Mouse (Mus musculus): Measurements from ENCODE around the gene Rpl15.
"Not testable (repeated sequence)": the region's sequence is repeated elsewhere in the genome, so short reads cannot be mapped to it uniquely, and the experiment has no call there.

Gene Rpl15

DNA sequence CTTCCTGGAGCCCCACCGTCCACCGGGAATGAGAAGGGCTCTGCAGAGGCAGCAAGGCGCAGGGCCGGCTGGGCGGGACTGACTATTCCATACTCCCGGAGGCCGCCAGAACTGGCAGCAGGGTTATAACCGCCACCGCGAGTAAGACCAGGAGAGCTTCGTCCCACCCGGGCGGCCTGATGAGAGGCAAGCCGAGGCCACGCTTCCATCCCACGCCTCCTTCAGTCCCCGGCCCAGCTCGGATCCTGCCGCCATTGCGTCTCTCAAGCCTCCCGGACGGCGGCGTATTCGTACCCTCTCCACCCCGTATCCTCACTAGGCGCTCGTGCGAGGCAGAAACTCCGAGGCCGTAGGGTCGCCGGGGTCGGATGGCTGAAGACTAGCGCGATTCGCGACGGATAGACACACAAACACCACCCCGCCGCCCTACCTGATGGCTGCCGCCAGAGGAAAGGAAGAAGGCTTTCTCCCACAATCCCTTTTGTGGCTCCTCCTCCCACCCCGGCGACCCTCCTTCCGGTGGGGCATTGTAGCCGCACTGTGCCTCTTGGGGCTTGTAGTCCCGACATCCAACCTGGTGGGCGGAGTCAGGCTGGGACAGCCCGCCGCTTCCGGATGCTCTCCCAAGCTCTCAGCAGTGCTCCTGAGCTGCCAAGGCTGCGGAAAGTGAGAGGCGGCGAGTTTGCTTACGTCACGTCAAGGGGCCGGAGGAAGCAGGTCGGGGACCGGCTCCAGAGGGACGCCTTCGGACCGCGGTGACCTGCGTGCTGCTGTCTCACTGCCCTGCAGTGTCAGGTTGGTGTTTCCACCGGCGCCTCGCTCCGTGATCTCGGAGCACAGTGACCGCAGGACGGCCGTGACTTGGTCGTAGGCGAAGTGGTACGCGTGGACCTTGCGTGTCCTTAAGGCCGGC is at the start of gene Rpl15, which contains the start of gene Nkiras1:
Gene Rpl15 (minus strand): TSS at position 863 of the 913 bp plus-strand sequence.
Gene Nkiras1 (plus strand): TSS at position 608 of the 913 bp plus-strand sequence.
- DNase-seq (ENCODE audit: extremely low read depth, low read depth) = peak; percentile 96

DNA sequence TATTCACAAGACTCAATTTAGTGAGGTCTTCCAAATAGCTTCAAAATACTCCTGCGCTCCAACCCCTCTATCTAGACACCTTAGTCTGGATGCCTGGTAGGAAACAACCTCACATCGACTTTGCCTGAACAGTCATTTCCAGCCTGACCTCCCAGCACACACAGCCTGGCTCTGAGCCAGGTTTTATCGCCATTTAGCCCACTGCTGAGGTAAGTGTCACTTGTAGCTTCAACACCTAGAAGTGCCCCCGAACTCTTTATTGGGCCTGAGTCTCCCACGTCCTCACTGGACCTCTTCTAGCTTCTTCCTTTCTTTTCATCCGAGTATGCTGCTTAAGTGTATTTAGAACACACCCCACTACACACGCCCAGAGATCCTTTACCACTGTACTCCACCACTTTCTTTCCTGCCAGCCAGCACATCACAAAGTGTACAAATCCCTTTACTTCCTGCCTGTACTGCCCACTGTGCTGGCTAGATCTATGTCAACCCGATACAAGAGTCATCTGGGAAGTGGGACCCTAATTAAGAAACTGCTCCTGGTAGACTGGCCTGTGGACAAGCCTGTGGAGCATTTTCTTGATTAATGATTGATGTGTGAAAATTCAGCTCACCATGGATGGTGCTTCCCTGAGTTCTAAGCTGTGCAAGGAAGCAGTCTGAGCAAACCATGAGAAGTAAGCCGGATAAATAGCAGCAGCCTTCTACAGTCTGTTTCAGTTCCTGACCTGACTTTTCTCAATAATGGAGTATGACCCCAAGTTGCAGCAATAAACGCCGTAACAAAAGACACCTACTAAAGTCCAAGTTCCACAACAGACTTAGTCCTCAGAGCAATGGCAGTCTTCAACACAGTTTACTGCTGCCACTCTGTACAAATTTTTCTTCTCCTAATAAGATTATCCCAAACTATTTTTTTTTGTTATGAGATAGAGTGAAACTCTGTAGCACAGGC is 46.5 kb upstream of the Rpl15 start:
- DNase-seq (ENCODE audit: extremely low read depth, low read depth) = no peak

DNA sequence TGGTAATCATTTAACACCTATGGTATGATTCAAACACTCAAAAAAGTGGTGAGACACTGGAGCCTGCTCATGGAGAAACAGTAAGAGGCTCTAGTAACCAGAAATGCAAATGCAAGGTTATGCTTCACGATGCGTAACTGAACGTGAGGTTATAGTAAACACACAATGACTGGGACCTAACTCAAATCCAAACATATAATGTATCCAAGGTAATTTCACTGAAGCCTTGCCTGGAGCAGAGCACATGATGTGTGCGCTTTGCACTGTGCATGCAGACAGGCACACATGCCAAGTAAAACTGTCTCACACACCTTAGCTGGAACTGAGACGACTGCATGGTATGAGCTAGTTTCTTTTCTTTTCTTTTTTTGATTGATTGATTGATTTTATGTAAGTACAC is 33.0 kb upstream of the Rpl15 start:
- no peak for DNase-seq (ENCODE audit: extremely low read depth, low read depth)

DNA sequence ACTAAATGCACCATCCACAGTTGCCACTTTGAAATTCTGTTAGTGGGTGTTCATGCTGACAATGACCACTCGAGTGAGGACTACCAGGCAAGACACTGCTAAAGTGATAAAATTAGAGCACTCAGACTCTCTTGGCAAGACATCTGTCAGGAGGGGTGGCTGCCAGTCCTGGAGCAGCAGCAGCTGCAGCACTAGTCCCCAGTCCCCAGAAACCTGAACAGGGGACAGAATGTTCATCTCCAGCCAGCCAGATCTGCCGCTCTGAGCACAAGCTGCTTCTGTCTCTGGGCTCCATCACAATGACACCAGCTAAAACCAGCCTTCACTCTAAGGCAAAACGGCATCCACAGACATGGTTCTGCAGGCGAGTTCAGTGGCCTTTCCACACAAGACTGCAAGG is 32.1 kb upstream of the Rpl15 start:
- DNase-seq (ENCODE audit: extremely low read depth, low read depth) = no peak

DNA sequence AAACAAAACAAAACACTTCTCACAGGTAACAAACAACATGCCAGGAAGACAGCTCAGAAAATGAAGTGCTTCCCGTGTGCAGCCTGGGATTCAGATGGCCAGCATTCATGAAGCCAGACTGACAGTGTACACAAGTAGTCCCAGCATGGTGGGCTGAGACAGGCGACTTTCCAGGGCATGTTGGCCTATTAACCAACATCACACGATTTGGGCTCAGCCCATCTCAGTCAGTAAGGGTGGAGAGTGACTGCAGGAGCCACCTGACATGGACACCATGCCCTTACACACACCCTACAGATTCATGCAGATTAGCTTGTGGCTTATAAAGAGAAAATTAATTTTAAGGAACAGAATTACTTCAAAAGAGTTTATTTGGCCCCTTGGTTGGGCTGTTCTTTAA is 31.6 kb upstream of the Rpl15 start:
- DNase-seq (ENCODE audit: extremely low read depth, low read depth) = no peak

DNA sequence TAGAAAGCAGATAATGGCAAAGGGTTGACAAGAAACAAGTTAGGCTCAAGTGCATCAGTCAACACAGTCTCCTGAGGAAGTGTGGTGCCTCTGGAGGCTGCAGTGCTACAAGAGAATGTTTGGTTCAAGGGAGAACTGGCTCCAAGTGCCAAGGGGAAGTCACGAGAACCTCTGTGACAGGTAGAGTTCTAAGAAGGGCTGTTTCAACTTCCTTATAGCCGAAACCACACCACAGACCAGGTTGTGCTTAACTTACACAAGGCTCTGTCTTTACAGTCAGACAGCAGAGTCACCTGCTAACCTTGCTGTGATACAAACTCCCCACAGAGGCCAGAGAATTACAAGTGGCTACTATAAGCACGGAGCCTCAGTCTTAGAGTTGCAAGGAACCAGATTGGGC is 30.4 kb upstream of the Rpl15 start:
- DNase-seq (ENCODE audit: extremely low read depth, low read depth) = peak; percentile 54

DNA sequence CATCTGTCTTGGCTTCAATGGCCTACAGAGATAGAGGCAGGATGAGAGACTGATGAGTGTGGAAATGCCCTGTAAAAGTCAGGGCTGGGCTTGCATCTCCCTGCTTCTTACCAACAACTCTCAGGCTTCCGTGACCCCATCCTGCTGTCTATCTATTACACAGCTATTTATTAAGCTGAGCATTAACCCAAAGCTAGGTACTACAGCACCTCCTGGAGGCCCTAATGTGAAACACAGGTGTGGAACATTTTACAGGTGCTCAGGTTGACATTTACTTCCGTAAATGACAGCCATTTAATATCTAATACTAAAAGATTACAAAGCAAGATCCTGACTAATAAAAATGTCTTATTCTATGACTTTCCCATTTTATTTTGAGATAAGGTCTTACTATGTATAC is 29.5 kb upstream of the Rpl15 start:
- DNase-seq (ENCODE audit: extremely low read depth, low read depth) = no peak

DNA sequence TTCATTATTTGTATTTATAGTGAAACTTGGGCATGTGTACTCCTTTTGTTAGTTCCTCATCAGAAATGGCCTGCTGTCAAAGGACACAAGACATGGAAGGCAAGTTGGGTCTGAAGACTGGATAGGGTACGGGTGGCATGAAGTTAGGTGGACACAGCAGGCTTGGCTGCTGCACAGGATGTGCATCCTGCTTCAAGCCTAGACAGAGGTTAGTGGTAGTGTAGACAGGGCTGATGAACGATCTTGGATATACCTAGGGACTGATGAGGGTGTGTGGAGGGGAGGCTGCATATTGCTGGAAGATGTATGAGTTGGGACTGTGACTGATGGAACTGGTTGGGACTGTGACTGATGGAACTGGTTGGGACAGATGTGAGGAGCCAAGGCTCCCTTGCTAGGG is 27.7 kb upstream of the Rpl15 start:
- no peak for DNase-seq (ENCODE audit: extremely low read depth, low read depth)

DNA sequence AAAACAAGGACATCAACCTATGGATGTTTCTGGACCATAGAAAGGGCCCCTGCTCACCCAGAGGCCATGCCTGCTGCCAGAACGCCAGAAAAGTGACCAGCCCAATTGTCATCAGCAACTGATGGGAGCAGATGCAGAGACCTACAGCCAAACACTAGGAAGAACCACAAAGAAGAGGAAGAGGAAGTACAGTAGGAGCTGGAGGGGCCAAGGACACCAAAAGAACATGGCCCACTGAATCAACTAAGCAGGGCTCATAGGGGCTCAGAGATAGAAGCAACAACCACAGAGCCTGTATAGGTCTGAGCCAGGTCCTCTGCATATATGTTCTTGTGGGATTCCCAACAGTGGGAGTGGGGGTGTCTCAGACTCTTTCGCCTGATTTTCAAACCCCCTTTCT is 26.2 kb upstream of the Rpl15 start:
- DNase-seq (ENCODE audit: extremely low read depth, low read depth) = peak; percentile 33

DNA sequence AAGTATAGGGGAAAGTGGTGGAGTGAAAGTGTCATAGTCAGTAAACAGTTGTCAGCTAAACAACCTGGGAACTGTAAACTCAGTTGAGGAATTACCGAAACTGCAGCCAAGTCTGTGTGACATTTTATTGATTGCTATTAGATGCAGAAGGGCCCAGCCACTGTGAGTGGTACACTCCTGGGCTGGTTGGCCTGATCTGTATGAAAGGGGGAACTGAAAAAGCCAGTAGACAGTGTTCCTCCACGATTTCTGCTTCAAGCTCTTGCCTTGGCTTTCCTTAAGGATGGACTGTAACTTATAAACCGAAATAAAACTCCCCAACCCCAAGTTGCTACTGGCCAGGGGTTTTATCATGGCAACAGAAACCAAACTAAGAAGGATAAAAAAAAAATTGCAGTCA is 21.4 kb upstream of the Rpl15 start:
- no peak for DNase-seq (ENCODE audit: extremely low read depth, low read depth)

DNA sequence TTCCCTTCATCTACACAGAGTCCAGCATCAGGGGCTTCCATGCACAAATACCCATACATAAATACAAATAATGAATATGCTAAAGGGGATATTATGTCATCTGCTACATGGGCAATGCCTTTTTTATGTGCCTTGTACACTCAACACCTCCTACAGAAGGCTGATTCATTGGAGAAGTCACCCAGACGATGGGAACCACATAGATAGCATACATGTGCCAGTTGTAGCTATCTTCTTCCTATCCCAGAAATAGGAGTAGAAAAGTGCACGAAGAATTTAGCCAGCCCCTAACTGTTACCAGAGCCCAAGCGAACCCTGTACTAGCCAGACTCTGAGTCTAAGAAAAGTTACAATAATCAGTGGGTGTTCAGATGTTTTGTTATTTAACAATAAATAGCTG is 20.9 kb upstream of the Rpl15 start:
- DNase-seq (ENCODE audit: extremely low read depth, low read depth) = no peak

DNA sequence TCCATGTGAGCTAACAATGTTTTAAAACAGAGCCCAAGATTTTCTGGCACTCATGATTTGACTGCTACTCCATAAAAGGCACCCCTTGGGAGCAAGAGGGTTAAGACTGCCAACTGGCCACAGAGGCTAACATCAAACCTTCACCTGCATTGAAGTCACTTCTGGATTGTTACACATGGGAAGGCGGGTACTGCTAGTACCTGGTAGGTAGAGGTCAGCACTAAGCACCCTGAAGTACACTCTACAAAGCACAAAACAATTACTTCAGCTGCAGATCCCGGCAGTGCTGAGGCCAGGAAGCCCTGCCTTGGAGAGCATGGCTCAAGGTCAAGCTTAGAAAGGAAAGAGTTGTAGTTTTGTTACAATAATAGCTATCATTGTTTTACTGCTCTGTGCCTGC is 16.2 kb upstream of the Rpl15 start:
- DNase-seq (ENCODE audit: extremely low read depth, low read depth) = no peak

DNA sequence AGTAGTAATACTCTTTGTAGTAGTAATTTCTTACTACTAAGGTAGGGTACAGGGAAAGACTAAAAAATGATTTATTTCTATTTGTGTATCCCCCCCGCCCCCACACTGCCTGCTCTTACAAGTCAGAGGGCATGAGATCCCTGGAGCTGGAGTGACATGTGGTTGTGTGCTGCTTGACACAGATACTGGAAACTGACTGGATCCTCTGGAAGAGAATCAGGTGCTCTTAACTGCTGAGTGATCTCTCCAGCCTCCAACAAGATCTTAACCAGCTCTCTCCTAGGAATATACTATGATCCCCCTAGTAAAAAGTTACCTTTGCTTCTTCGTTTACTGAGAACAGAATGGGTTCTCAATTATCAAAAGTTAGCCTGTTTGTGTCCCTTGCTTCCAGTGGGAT is 15.2 kb upstream of the Rpl15 start:
- no peak for DNase-seq (ENCODE audit: extremely low read depth, low read depth)

DNA sequence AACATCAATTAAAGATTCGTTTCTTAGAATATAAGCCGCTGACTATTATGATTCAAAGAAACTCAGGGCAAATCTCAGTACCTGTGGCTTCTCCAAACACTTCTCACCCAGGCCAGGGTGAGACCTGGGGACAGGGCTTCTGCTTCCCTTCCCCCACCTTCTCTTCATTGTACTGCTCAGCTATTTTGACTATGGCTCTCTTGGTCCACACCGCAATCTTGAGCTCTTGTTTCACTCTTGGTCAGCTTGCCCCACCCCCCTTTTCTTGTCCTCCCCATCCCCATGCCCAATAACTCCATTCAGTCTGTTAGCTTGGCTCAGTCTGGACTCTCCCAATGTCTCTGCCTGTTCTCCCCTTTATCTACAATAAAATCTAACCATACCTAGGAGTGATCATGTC is 14.3 kb upstream of the Rpl15 start:
- DNase-seq (ENCODE audit: extremely low read depth, low read depth) = no peak

DNA sequence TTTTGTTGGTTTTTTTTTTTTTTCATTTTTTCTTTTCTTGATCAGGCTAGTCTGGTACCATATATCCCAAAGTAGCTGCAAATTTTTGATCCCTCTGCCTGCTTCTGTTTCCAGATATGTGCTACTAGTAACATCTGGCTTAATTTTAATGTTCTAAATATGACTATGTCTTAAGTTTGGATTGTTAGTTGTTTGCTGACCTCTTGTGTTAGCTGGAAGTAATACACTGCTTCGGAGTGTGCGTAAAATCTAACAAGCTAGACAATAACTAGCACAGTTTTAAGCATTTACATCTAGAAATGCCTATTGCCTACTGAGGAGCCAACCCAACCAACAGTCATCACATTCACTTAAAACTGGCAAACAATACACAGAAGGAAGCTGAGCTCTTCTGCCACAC is 13.4 kb upstream of the Rpl15 start:
- DNase-seq (ENCODE audit: extremely low read depth, low read depth) = no peak

DNA sequence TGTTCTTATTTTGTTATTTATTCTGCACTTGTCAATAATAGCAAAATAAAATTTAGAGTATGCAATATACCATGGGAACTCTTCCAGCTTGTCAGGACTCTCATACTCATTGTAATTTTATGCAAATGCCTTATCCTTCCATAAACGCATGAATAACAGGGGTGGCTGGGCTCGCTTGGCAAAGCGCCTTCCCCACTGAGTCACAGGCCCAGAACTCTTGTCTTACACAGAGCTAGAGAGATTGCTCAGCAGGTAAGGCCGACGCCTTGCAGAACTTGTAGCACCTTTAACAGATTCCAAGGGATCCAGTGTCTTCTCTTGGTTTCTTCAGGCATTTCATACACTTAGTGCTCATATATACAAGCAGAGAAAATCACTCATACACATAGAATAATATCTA is 9.2 kb upstream of the Rpl15 start:
- no peak for DNase-seq (ENCODE audit: extremely low read depth, low read depth)

DNA sequence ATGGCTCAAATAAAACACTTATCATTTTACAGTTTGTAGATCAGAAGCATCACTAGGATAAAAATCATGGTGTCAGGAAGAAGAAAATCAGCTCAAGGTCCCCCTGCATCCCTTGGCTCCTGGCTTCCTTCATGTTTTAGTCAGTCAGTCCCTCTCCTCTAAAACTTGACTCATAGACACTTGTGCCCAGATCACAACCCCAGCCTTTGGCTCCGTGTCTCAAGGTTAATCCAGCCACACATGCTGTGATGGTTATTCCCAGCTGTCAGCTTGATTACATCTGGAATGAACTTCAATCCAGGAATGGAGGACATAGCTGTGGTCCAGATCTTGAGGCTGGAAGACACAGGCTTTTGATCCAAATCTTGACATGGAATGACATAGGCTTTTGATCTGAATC is 3.3 kb upstream of the Rpl15 start:
- no peak for DNase-seq (ENCODE audit: extremely low read depth, low read depth)

DNA sequence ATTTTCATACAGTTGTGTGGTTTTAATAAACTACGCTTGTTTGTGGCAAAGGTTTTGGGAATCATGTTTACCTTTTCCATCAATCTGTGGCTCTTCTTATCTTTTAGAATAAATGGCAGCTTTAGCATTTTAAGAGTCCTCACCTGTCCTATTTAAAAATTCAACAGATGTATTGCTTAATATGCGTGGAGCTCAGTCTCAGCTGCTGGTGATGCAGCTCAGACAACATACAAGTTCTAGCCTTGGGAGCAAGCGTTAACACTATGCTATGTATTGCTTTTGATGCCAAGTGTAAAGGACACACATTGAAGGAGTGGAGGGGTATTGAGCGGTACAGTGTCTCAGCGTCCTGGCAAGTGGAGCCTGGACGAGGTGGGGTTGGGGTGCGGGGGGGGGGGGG is 475 bp upstream of the Rpl15 start:
- DNase-seq (ENCODE audit: extremely low read depth, low read depth) = no peak

DNA sequence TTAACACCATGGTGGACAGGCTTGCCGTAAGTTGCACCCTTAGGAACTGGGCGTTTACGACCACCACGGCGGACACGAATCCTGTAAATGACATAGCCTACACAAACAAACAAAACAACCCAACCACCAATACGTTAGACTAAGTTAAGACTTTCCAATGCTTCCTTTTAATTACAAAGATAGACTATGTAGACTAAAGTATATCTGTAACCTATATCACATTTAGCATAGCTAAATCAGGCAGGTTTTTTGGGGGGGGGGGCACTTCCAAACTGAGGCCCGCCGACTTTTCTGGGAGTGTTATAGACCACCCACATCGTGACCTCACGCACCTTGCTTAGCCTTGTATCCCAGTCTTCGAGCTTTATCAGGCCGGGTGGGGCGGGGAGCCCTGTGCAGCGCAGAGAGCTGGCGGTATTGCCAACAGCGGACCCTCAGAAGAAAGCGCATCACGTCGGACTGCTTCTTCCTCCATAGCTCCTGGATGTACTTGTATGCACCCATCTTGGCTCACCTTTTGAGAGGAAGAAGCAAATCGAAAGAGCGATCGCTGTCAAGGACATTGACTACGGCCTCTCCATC is 1.2 kb downstream of the Rpl15 start:
- DNase-seq (ENCODE audit: extremely low read depth, low read depth) = not testable (repeated sequence)

DNA sequence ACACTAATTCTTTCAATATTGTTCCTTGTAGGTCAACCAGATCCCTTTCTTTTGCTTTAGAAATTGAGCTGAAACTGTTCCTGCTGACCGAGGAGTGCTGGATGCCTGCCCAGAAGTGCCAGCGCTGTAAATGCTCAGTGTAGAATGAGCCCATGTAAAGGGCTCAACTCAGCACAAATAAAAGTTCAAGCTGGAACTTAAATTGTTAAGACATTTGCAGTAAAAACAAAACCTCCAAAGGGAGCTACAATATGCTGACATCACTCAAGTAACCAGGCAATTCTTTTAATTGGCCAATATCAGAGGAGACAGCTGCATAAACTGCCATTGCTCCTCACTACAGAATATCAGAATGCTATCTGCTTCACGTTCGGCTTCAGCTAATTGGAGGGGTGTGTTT is 7.8 kb downstream of the Rpl15 start:
- no peak for DNase-seq (ENCODE audit: extremely low read depth, low read depth)

DNA sequence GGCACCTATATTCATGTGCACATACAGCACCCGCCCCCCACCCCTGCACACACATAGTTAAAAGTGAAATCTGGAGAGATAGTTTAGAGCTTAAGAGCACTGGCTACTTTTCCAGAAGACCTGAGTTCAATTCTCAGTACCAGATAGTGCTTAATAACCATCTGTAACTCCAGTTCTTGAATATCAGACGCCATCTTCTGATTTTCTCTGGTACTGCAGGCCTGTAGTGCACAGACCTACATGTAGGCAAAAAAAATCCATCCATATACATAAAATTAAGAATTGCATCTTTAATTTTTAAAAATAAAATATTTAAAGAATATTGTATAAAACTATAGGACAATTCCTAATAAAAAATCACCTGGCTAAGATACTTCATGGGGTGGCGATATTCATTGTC is 10.0 kb downstream of the Rpl15 start:
- no peak for DNase-seq (ENCODE audit: extremely low read depth, low read depth)

DNA sequence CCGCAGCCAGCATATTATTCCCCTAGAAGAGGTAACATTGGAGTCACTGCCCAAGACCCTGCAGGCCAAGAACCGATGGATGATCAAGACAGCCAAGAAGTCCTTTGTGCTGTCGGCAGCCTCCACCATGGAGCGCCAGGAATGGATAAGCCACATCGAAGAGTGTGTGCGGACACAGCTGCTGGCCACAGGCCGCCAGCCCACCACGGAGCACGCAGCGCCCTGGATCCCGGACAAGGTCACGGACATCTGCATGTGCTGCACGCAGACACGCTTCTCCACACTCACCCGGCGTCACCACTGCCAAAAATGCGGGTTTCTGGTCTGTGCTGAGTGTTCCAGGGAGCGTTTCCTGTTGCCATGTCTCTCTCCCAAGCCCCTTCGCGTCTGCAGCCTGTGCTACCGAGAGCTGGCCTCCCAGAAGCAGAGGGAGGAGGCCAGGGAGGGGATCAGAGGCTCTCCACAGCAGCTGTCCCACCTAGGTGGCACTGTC is 28.5 kb downstream of the Rpl15 start:
- DNase-seq (ENCODE audit: extremely low read depth, low read depth) = no peak

Measured in MEL-GATA-1-ER (cell line).